ENCODE assay signal across 8 mouse cellular contexts in the genomic region with DNA sequence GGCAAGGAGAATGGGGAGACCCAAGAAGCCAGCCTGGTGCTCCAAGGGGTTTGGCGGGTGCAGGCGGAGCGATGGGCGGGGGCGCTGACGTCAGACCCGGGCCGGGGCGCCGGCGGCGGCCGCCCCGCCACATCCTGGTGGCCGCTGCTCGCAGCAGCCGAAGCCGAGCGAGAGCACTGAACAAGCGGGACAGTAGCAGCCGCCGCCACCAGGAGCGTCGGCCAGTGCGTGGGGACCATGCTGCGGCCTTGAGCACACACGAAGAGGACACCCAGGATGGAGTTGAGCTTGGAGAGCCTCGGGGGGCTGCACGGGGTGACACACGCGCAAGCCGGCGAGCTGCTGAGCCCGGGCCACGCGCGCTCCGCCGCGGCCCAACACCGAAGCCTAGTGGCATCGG. TPM values are rescaled to one million over a fixed set of nuclear protein-coding genes. Genes with fewer than 3 reads are reported as not detected.
DNase-seq lines count a peak whose midpoint lies in the region; ATAC-seq and TF ChIP-seq lines count a peak whose summit lies in the region.

A gene (plus strand): TSS at position 104 of the 400 bp plus-strand sequence.

- peak within 1 kb of the TSS; percentile 25; the same call in 1 of the 2 replicates for H3K9ac ChIP-seq in forebrain, embryonic 14.5 days (ENCODE audit: low read length)
- H3K9ac ChIP-seq in intestine, embryonic 15.5 days, result peak within 1 kb of the TSS; percentile 34; the same call in 1 of the 2 replicates
- peak within 1 kb of the TSS; percentile 23; the same call in 1 of the 2 replicates for H3K9ac ChIP-seq in lung, embryonic 14.5 days

- ATAC-seq in forebrain, embryonic 14.5 days, result peak; percentile 42
- peak; percentile 69 for ATAC-seq in intestine, embryonic 15.5 days
- ATAC-seq in lung, embryonic 14.5 days (ENCODE audit: insufficient read depth), result peak; percentile 50

- H3K36me3 ChIP-seq in forebrain, embryonic 14.5 days (ENCODE audit: control insufficient read depth, insufficient read depth, low read length), result no peaks in the 10 kb centered on the region
- H3K36me3 ChIP-seq in intestine, embryonic 15.5 days, result no peaks in the 10 kb centered on the region
- no peaks in the 10 kb centered on the region for H3K36me3 ChIP-seq in lung, embryonic 14.5 days (ENCODE audit: insufficient read depth)

- under 1% methylated on average over 35 of the region's 42 CpGs for WGBS in forebrain, embryonic 14.5 days
- 0% methylated on average over 42 of the region's 42 CpGs for WGBS in intestine, embryonic 15.5 days
- WGBS in lung, embryonic 14.5 days, result under 1% methylated on average over 34 of the region's 42 CpGs

- no peak within 1 kb of the TSS for H3K27ac ChIP-seq in forebrain, embryonic 14.5 days (ENCODE audit: low read depth, low read length)
- H3K27ac ChIP-seq in intestine, embryonic 15.5 days, result no peak within 1 kb of the TSS
- no peak within 1 kb of the TSS for H3K27ac ChIP-seq in lung, embryonic 14.5 days (ENCODE audit: low read depth)

- H3K4me3 ChIP-seq in forebrain, embryonic 14.5 days (ENCODE audit: low read depth, low read length), result peak within 1 kb of the TSS; percentile 32
- H3K4me3 ChIP-seq in intestine, embryonic 15.5 days (replicated peaks), result peak within 1 kb of the TSS; percentile 43
- H3K4me3 ChIP-seq in lung, embryonic 14.5 days (ENCODE audit: low read depth, low read length), result peak within 1 kb of the TSS; percentile 42

- DNase-seq in urinary bladder, postnatal 25 days (ENCODE audit: low spot score), result peak; percentile 44
- no peak for DNase-seq in urinary bladder, postnatal 36 days (ENCODE audit: low spot score in 2 of 2)
- peak; percentile 49 for DNase-seq in forebrain, embryonic 14.5 days (ENCODE audit: low spot score)
- DNase-seq in lung, embryonic 14.5 days, result peak; percentile 78
- peak; percentile 67 for DNase-seq in retina, postnatal 1 day
- DNase-seq in cerebellum, adult 11 months, result no peak
- DNase-seq in cerebellum, postnatal 4 days (ENCODE audit: low spot score in 2 of 2), result no peak

- H3K4me2 ChIP-seq in forebrain, embryonic 14.5 days (ENCODE audit: low read length), result peak within 1 kb of the TSS; percentile 66
- peak within 1 kb of the TSS; percentile 90 for H3K4me2 ChIP-seq in intestine, embryonic 15.5 days (replicated peaks)
- H3K4me2 ChIP-seq in lung, embryonic 14.5 days, result peak within 1 kb of the TSS; percentile 76

- no peak; the same call in 1 of the 2 replicates for TF ChIP-seq CTCF in lung, embryonic 14.5 days (IDR thresholded peaks at IDR 0.05; ENCODE audit: low read depth)

- H3K4me1 ChIP-seq in forebrain, embryonic 14.5 days (ENCODE audit: control insufficient read depth, insufficient read depth, low read length), result 0 out of 2 replicates have a peak, but pooled peaks cover 5% of the 10 kb centered on the region
- H3K4me1 ChIP-seq in intestine, embryonic 15.5 days (replicated peaks), result peaks cover 35% of the 10 kb centered on the region
- no peaks in the 10 kb centered on the region; the same call in 1 of the 2 replicates for H3K4me1 ChIP-seq in lung, embryonic 14.5 days (ENCODE audit: insufficient read depth)

- H3K27me3 ChIP-seq in forebrain, embryonic 14.5 days (replicated peaks; ENCODE audit: control insufficient read depth, insufficient read depth, low read length), result peaks cover 98% of the 10 kb centered on the region
- peaks cover 97% of the 10 kb centered on the region for H3K27me3 ChIP-seq in intestine, embryonic 15.5 days (replicated peaks)
- peaks cover 98% of the 10 kb centered on the region for H3K27me3 ChIP-seq in lung, embryonic 14.5 days (ENCODE audit: insufficient read depth, low read length)

- no peaks in the 10 kb centered on the region for H3K9me3 ChIP-seq in forebrain, embryonic 14.5 days (replicated peaks; ENCODE audit: control insufficient read depth, low read length)
- H3K9me3 ChIP-seq in intestine, embryonic 15.5 days, result no peaks in the 10 kb centered on the region
- H3K9me3 ChIP-seq in lung, embryonic 14.5 days (ENCODE audit: low read depth, low read length), result no peaks in the 10 kb centered on the region

RNA-seq across cellular contexts. Expression of the gene that starts here (rescaled TPM):
- polyA plus RNA-seq in forebrain, embryonic 14.5 days (2014; fragmentation: Nextera tagmentation; extraction: Ambion mirVana), result 0.28 and 0.34 TPM in 2 replicates
- 0.06 and 0.10 TPM in 2 replicates for polyA plus RNA-seq in intestine, embryonic 15.5 days (2015; fragmentation: Nextera tagmentation; extraction: Ambion mirVana)
- not detected in 2 replicates for polyA plus RNA-seq in lung, embryonic 14.5 days (2014; fragmentation: Nextera tagmentation; extraction: Ambion mirVana)

Comparison
In these comparisons a context has a peak if more than half of its experiments do, and no peak if none do; other contexts are left out.
1. DNase-seq: peak in urinary bladder, postnatal 25 days (single experiment) and retina, postnatal 1 day (single experiment); none in urinary bladder, postnatal 36 days (0 of 2), cerebellum, adult 11 months (single experiment) and cerebellum, postnatal 4 days (0 of 2).
2. Peak in DNase-seq, ATAC-seq, H3K4me3 ChIP-seq, H3K9ac ChIP-seq and H3K4me2 ChIP-seq in forebrain, embryonic 14.5 days; RNA of the gene not detected or under 1 TPM.
3. Peak in ATAC-seq, H3K4me3 ChIP-seq, H3K9ac ChIP-seq and H3K4me2 ChIP-seq in intestine, embryonic 15.5 days; RNA of the gene not detected or under 1 TPM.
4. Peak in DNase-seq, ATAC-seq, H3K4me3 ChIP-seq, H3K9ac ChIP-seq and H3K4me2 ChIP-seq in lung, embryonic 14.5 days; RNA of the gene not detected or under 1 TPM.
5. Peak in every context shown above with its lines, with median percentiles within 50 percentile points of each other: ATAC-seq, H3K4me2 ChIP-seq, H3K4me3 ChIP-seq and H3K9ac ChIP-seq.